Mouse (Mus musculus): ENCODE data around the gene Fut9.

DNA sequence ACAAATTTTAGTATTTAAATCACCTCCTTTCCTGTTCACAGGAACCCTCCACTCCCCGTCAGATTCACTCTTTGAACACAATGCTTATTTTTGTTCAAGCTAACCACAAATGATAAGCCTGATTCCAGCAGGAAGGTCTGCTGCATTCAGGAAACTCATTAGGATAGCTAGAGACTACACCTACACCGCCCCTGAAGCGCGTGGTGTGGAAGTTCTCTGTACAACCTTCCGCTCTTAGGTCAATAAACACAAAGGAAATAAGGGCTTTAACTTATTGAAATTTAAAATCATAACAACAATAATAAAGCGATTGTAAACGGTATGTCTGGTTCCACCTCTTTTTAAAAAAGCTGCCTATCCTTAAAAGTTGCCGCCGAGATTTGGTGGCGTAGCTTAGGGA lies 1.6 kb downstream of the Fut9 start:
- no peak for TF ChIP-seq CTCF (IDR thresholded peaks at IDR 0.05; ENCODE audit: insufficient read depth, low read depth, low read length)
- no peak for TF ChIP-seq POLR2A (IDR thresholded peaks at IDR 0.05; ENCODE audit: insufficient read depth, low read depth, low read length)
